Mouse (Mus musculus) midbrain, embryonic 13.5 days (tissue): ENCODE measurements around the gene Stk25. TPM values are rescaled to one million over a fixed set of nuclear protein-coding genes. Genes with fewer than 3 reads are reported as not detected.

Experiments
- ATAC-seq: fragments of 200-750 bp; cut with Nextera tagmentation; 2 replicates; pipeline ENCODE4 v1.8.0; 2017; ENCODE audit warnings: mild to moderate bottlenecking, moderate TSS enrichment, moderate library complexity
- H3K27ac ChIP-seq: fragments of 300-500 bp; sonication (generic); 2 replicates; pipeline ENCODE4 v1.5.1; 2015; ENCODE audit warnings: inconsistent platforms, mild to moderate bottlenecking, moderate library complexity
- H3K27me3 ChIP-seq: fragments of 300-500 bp; sonication (generic); 2 replicates; pipeline ENCODE4 v1.6.1; 2015; ENCODE audit warnings: mild to moderate bottlenecking, inconsistent platforms
- H3K36me3 ChIP-seq: fragments of 300-500 bp; sonication (generic); 2 replicates; pipeline ENCODE4 v1.6.1; 2015; ENCODE audit warnings: mild to moderate bottlenecking, inconsistent platforms
- H3K4me1 ChIP-seq: fragments of 300-500 bp; sonication (generic); replicated peaks from 2 replicates; pipeline ENCODE4 v1.6.1; 2015; ENCODE audit warnings: inconsistent platforms
- H3K4me2 ChIP-seq: fragments of 300-500 bp; sonication (generic); replicated peaks from 2 replicates; pipeline ENCODE4 v1.6.1; 2015; ENCODE audit warnings: moderate library complexity, mild to moderate bottlenecking, inconsistent platforms
- H3K4me3 ChIP-seq: fragments of 300-500 bp; sonication (generic); replicated peaks from 2 replicates; pipeline ENCODE4 v1.5.1; 2015; ENCODE audit warnings: mild to moderate bottlenecking, inconsistent platforms
- H3K9ac ChIP-seq: fragments of 300-500 bp; sonication (generic); replicated peaks from 2 replicates; pipeline ENCODE4 v1.6.1; 2015; ENCODE audit warnings: mild to moderate bottlenecking, inconsistent platforms
- H3K9me3 ChIP-seq: fragments of 300-500 bp; sonication (generic); 2 replicates; pipeline ENCODE4 v1.6.1; 2016; ENCODE audit warnings: mild to moderate bottlenecking, inconsistent platforms
- WGBS: fragments of 180-500 bp; shearing (Covaris S2); methylation state at CpG from one replicate; pipeline ENCODE4 v1.1.7; 2015; 5-methylcytosine and 5-hydroxymethylcytosine counted together
- polyA plus RNA-seq: library from polyadenylated mRNA; unstranded; fragments of >200 nt; fragmentation: Nextera tagmentation; extraction: Ambion mirVana; gene quantifications from 2 replicates; pipeline ENCODE4 v1.2.1, GENCODE M21; 2015

Gene Stk25
- polyA plus RNA-seq, 1 experiment from 2014 or later = 280 TPM

GRCm38 (mm10) chr1:93689901-93690496, 31.5 kb upstream of the Stk25 start:
- Histone ChIP-seq H3K36me3 (peaks cover 18% of the 10 kb centered on the region), H3K9ac (no peak overlapping the region), H3K4me1 (peaks cover 27% of the 10 kb centered on the region), H3K4me2 (no peak overlapping the region), H3K27ac (no peak overlapping the region), H3K9me3 (no peaks in the 10 kb centered on the region), H3K4me3 (no peak overlapping the region), H3K27me3 (no peaks in the 10 kb centered on the region)
- 84% methylated on average over 7 of the region's 7 CpGs for WGBS
- ATAC-seq = no peak

GRCm38 (mm10) chr1:93688154-93688553, 29.7 kb upstream of the Stk25 start:
- WGBS = 84% methylated on average over 8 of the region's 8 CpGs
- Histone ChIP-seq H3K9ac (no peak overlapping the region), H3K4me1 (peaks cover 27% of the 10 kb centered on the region), H3K9me3 (no peaks in the 10 kb centered on the region), H3K4me3 (no peak overlapping the region), H3K27me3 (peaks cover 10% of the 10 kb centered on the region), H3K36me3 (peaks cover 13% of the 10 kb centered on the region), H3K4me2 (no peak overlapping the region), H3K27ac (no peak overlapping the region)
- ATAC-seq = peak; percentile 6; the same call in 1 of the 2 replicates

GRCm38 (mm10) chr1:93686961-93687320, 28.5 kb upstream of the Stk25 start:
- Histone ChIP-seq H3K9me3 (0 out of 2 replicates have a peak, but pooled peaks cover 3% of the 10 kb centered on the region), H3K27me3 (peaks cover 10% of the 10 kb centered on the region), H3K4me1 (peaks cover 27% of the 10 kb centered on the region), H3K4me2 (peak overlapping the region; percentile 78), H3K27ac (peak overlapping the region; percentile 67; the same call in 1 of the 2 replicates), H3K9ac (peak overlapping the region; percentile 84), H3K36me3 (peaks cover 13% of the 10 kb centered on the region), H3K4me3 (peak overlapping the region; percentile 59)
- 35% methylated on average over 3 of the region's 3 CpGs for WGBS
- peak; percentile 1; the same call in 1 of the 2 replicates for ATAC-seq

GRCm38 (mm10) chr1:93686245-93686960, 27.9 kb upstream of the Stk25 start:
- ATAC-seq = peak; percentile 92
- 1% methylated on average over 51 of the region's 51 CpGs for WGBS
- H3K4me2 ChIP-seq = peak overlapping the region; percentile 78
- H3K9me3 ChIP-seq = 0 out of 2 replicates have a peak, but pooled peaks cover 3% of the 10 kb centered on the region
- peaks cover 11% of the 10 kb centered on the region for H3K36me3 ChIP-seq
- peaks cover 10% of the 10 kb centered on the region for H3K27me3 ChIP-seq
- H3K4me3 ChIP-seq = peak overlapping the region; percentile 59
- peak overlapping the region; percentile 67; the same call in 1 of the 2 replicates for H3K27ac ChIP-seq
- H3K4me1 ChIP-seq = peaks cover 27% of the 10 kb centered on the region
- H3K9ac ChIP-seq = peak overlapping the region; percentile 84

GRCm38 (mm10) chr1:93685401-93686244, 27.2 kb upstream of the Stk25 start, which contains the start of gene Bok:
TSS of gene Bok (plus strand) at chr1:93685660.
- Histone ChIP-seq H3K9me3 (0 out of 2 replicates have a peak, but pooled peaks cover 3% of the 10 kb centered on the region), H3K4me2 (peak within 1 kb of the TSS; percentile 78), H3K27ac (peak within 1 kb of the TSS; percentile 67), H3K27me3 (peaks cover 10% of the 10 kb centered on the region), H3K4me1 (peaks cover 27% of the 10 kb centered on the region), H3K4me3 (peak within 1 kb of the TSS; percentile 59), H3K9ac (peak within 1 kb of the TSS; percentile 84), H3K36me3 (peaks cover 4% of the 10 kb centered on the region; the same call in 1 of the 2 replicates)
- ATAC-seq = peak; percentile 57
- WGBS = under 1% methylated on average over 76 of the region's 78 CpGs

GRCm38 (mm10) chr1:93679889-93680568, 21.6 kb upstream of the Stk25 start:
- Histone ChIP-seq H3K4me2 (no peak overlapping the region), H3K4me1 (peaks cover under 1% of the 10 kb centered on the region; the same call in 1 of the 2 replicates), H3K4me3 (no peak overlapping the region), H3K9ac (no peak overlapping the region), H3K27ac (no peak overlapping the region), H3K9me3 (0 out of 2 replicates have a peak, but pooled peaks cover 3% of the 10 kb centered on the region), H3K36me3 (no peaks in the 10 kb centered on the region), H3K27me3 (peaks cover 10% of the 10 kb centered on the region)
- ATAC-seq = no peak
- WGBS = 80% methylated on average over 7 of the region's 7 CpGs

GRCm38 (mm10) chr1:93678386-93678785, 19.9 kb upstream of the Stk25 start:
- Histone ChIP-seq H3K27ac (no peak overlapping the region), H3K4me3 (no peak overlapping the region), H3K27me3 (peaks cover 2% of the 10 kb centered on the region; the same call in 1 of the 2 replicates), H3K4me2 (no peak overlapping the region), H3K9ac (no peak overlapping the region), H3K4me1 (no peaks in the 10 kb centered on the region), H3K36me3 (no peaks in the 10 kb centered on the region), H3K9me3 (peaks cover 3% of the 10 kb centered on the region; the same call in 1 of the 2 replicates)
- WGBS = 72% methylated on average over 2 of the region's 2 CpGs
- ATAC-seq = no peak

GRCm38 (mm10) chr1:93672682-93673081, 14.2 kb upstream of the Stk25 start:
- no peak for ATAC-seq
- H3K4me1 ChIP-seq = peaks cover 15% of the 10 kb centered on the region
- no peaks in the 10 kb centered on the region for H3K36me3 ChIP-seq
- peaks cover under 1% of the 10 kb centered on the region; the same call in 1 of the 2 replicates for H3K27me3 ChIP-seq
- H3K9ac ChIP-seq = no peak overlapping the region
- H3K9me3 ChIP-seq = no peaks in the 10 kb centered on the region; the same call in 1 of the 2 replicates
- H3K27ac ChIP-seq = no peak overlapping the region
- H3K4me3 ChIP-seq = no peak overlapping the region
- 92% methylated on average over 5 of the region's 5 CpGs for WGBS
- H3K4me2 ChIP-seq = no peak overlapping the region

- no peak overlapping the region for H3K4me3 ChIP-seq
- no peak for ATAC-seq
- peaks cover 5% of the 10 kb centered on the region; the same call in 1 of the 2 replicates for H3K27me3 ChIP-seq
- H3K9me3 ChIP-seq = no peaks in the 10 kb centered on the region; the same call in 1 of the 2 replicates
- H3K27ac ChIP-seq = no peak overlapping the region
- H3K4me2 ChIP-seq = peak overlapping the region; percentile 59; the same call in 1 of the 2 replicates
- H3K9ac ChIP-seq = no peak overlapping the region
- H3K36me3 ChIP-seq = no peaks in the 10 kb centered on the region
- H3K4me1 ChIP-seq = peaks cover 15% of the 10 kb centered on the region
These were observed 11.5 kb upstream of the Stk25 start for GRCm38 (mm10) chr1:93669941-93670340.

- Histone ChIP-seq H3K36me3 (no peaks in the 10 kb centered on the region), H3K9ac (peak overlapping the region; percentile 58), H3K4me3 (peak overlapping the region; percentile 44), H3K9me3 (no peaks in the 10 kb centered on the region; the same call in 1 of the 2 replicates), H3K4me2 (peak overlapping the region; percentile 59), H3K27me3 (peaks cover 5% of the 10 kb centered on the region; the same call in 1 of the 2 replicates), H3K27ac (peak overlapping the region; percentile 75), H3K4me1 (peaks cover 15% of the 10 kb centered on the region)
- WGBS = 9% methylated on average over 17 of the region's 17 CpGs
- peak; percentile 93 for ATAC-seq
These were observed 10.5 kb upstream of the Stk25 start for GRCm38 (mm10) chr1:93668791-93669548.
